Mouse (Mus musculus) intestine, embryonic 14.5 days (tissue): ENCODE results near the gene Elf1. TPM values are rescaled to one million over a fixed set of nuclear protein-coding genes. Genes with fewer than 3 reads are reported as not detected.
"Not testable (repeated sequence)": the region's sequence is repeated elsewhere in the genome, so short reads cannot be mapped to it uniquely, and the experiment has no call there.

ENCODE experiments used
- ATAC-seq: fragments of 200-750 bp; cut with Nextera tagmentation; replicated peaks from 2 replicates; pipeline ENCODE4 v1.8.0; 2017; ENCODE audit warnings: low read depth, moderate number of reproducible peaks, moderate TSS enrichment, moderate library complexity; ENCODE audit not compliant: low FRiP score, low TSS enrichment
- DNase-seq: peaks from one replicate; pipeline ENCODE4 v3.0.0-alpha.2; 2018; ENCODE audit warnings: low spot score
- H3K27ac ChIP-seq: fragments of 300-500 bp; sonication (generic); 2 replicates; pipeline ENCODE4 v1.5.1; 2014; ENCODE audit warnings: low read depth, mild to moderate bottlenecking, control low read depth
- H3K27me3 ChIP-seq: fragments of 300-500 bp; sonication (generic); replicated peaks from 2 replicates; pipeline ENCODE4 v1.6.1; 2014; ENCODE audit warnings: low read length, control low read depth; ENCODE audit not compliant: control insufficient read depth, insufficient read depth
- H3K36me3 ChIP-seq: fragments of 300-500 bp; sonication (generic); 2 replicates; pipeline ENCODE4 v1.6.1; 2014; ENCODE audit warnings: low read length, control low read depth; ENCODE audit not compliant: control insufficient read depth, insufficient read depth
- H3K4me1 ChIP-seq: fragments of 300-500 bp; sonication (generic); replicated peaks from 2 replicates; pipeline ENCODE4 v1.6.1; 2014; ENCODE audit warnings: low read length, control low read depth, mixed read lengths; ENCODE audit not compliant: control insufficient read depth, insufficient read depth
- H3K4me2 ChIP-seq: fragments of 300-500 bp; sonication (generic); 2 replicates; pipeline ENCODE4 v1.6.1; 2014; ENCODE audit warnings: low read length
- H3K4me3 ChIP-seq: fragments of 300-500 bp; sonication (generic); 2 replicates; pipeline ENCODE4 v1.5.1; 2014; ENCODE audit warnings: low read depth, low read length, control low read depth, mixed read lengths
- H3K9ac ChIP-seq: fragments of 300-500 bp; sonication (generic); 2 replicates; pipeline ENCODE4 v1.6.1; 2014; ENCODE audit warnings: mild to moderate bottlenecking, low read length
- H3K9me3 ChIP-seq: fragments of 300-500 bp; sonication (generic); 2 replicates; pipeline ENCODE4 v1.6.1; 2016; ENCODE audit warnings: low read length, control low read depth; ENCODE audit not compliant: control insufficient read depth
- WGBS: fragments of 180-500 bp; shearing (Covaris S2); extraction: QIAGEN DNeasy Blood & Tissue Kit; methylation state at CpG from one replicate; pipeline ENCODE4 v1.1.7; 2014; 5-methylcytosine and 5-hydroxymethylcytosine counted together
- polyA plus RNA-seq: library from polyadenylated mRNA; unstranded; fragments of >200 nt; fragmentation: Nextera tagmentation; extraction: Ambion mirVana; gene quantifications from 2 replicates; pipeline ENCODE4 v1.2.1, GENCODE M21; 2014

Gene Elf1
- polyA plus RNA-seq, 1 experiment from 2014 or later: 27.7 TPM

DNA sequence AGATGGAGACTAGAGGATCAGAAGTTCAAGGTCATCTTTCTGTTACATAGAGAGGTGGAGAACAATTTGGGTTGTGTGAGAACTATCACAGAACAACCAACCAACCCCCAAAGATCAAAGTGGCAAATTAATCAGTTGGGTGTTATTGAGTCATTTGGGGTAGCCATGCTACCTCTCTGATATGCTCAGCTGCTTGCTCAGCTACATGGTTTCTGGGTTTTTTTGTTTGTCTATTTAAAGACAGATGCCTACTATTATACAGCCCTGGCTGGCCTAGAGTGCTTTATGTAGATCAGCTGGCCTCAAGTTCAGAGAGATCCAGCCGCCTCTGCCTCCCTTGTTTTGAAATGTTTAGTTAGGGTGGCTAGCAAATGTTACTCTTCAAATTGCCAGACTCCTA, 40.1 kb downstream of the Elf1 start:
- Histone ChIP-seq H3K4me2 (no peak overlapping the region), H3K9me3 (no peaks in the 10 kb centered on the region), H3K36me3 (no peaks in the 10 kb centered on the region), H3K9ac (no peak overlapping the region), H3K4me3 (no peak overlapping the region), H3K4me1 (0 out of 2 replicates have a peak, but pooled peaks cover 5% of the 10 kb centered on the region), H3K27me3 (no peaks in the 10 kb centered on the region), H3K27ac (0 out of 2 replicates have a peak overlapping the region, but pooled peaks have one; percentile 16)
- DNase-seq (no peak), ATAC-seq (no peak)
- 96% methylated on average over 1 of the region's 1 CpGs for WGBS

DNA sequence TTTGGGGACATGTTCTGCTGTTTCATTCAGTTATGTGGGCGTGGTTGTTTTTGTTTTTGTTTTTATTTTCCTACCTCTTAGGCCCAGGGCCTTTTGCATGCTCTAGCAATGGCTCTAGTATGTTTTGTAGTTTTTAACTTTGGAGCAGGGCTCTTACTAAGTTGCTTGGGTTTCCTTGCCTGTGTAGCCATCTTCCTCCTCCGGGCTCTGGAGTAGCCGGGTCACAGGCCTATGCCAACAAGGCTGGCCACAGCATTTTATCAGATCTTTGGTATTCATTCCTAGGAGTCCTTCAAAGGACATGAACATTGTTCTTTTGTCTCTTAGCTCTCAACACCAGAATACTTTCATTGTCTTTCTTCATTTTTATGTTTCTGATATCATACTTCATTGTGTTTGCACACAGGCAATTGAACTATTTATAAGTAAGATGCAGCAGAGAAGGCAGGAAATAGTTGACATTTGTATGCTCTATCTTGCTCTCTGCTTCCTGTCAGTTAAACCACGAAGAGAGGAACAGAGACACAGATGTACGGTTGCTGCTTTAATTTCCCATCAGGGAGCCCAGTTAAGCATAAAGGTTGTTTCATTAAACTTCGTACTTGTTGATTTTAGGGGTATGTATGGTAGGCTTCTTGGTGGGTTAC, 40.6 kb downstream of the Elf1 start:
- Histone ChIP-seq H3K4me2 (no peak overlapping the region), H3K27me3 (no peaks in the 10 kb centered on the region), H3K4me1 (0 out of 2 replicates have a peak, but pooled peaks cover 5% of the 10 kb centered on the region), H3K27ac (peak overlapping the region; percentile 16; the same call in 1 of the 2 replicates), H3K9ac (no peak overlapping the region), H3K9me3 (no peaks in the 10 kb centered on the region), H3K36me3 (no peaks in the 10 kb centered on the region), H3K4me3 (no peak overlapping the region)
- DNase-seq (no peak), ATAC-seq (no peak)
- WGBS: 62% methylated on average over 6 of the region's 6 CpGs

DNA sequence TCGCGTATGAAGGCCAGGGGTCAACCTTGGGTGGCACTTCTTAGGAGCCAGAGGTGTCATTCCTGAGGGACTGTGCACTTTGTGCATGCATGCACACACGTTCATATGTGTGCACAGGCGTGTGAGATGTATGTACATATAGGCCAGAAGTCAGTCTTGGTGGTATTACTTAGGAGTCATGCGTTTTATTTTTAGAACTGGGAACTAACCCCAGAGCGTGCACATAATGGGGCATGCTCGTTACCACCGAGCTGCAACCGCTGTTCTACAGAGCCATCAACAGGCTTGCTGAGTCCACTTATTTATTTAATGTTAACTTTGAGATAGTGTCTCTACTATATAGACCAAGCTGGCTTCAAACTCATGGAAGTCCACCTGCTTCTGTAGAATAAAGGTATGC, 41.4 kb downstream of the Elf1 start:
- Histone ChIP-seq H3K4me2 (no peak overlapping the region), H3K27ac (no peak overlapping the region), H3K4me3 (no peak overlapping the region), H3K27me3 (no peaks in the 10 kb centered on the region), H3K36me3 (no peaks in the 10 kb centered on the region), H3K4me1 (0 out of 2 replicates have a peak, but pooled peaks cover 8% of the 10 kb centered on the region), H3K9me3 (no peaks in the 10 kb centered on the region), H3K9ac (no peak overlapping the region)
- ATAC-seq: no peak
- 85% methylated on average over 9 of the region's 9 CpGs for WGBS
- DNase-seq: no peak

DNA sequence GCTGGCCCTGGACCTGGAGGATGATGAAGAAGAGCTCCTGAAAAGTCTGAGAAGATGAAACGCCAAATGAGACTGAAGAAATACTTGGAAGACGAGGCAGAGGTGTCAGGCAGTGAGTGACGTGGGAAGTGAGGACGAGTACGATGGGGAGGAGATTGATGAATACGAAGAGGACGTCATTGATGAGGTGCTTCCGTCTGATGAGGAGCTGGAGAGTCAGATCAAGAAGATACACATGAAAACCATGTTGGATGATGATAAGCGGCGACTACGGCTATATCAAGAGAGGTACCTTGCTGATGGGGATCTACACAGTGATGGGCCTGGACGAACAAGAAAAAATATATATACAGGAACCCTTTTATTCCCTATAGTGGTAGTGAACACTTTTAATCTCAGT, 45.1 kb downstream of the Elf1 start:
- not testable (repeated sequence) for ATAC-seq, H3K4me1 ChIP-seq, DNase-seq, H3K9ac ChIP-seq, H3K27ac ChIP-seq, H3K9me3 ChIP-seq, H3K27me3 ChIP-seq, H3K36me3 ChIP-seq, H3K4me3 ChIP-seq, H3K4me2 ChIP-seq
- 88% methylated on average over 12 of the region's 12 CpGs for WGBS

DNA sequence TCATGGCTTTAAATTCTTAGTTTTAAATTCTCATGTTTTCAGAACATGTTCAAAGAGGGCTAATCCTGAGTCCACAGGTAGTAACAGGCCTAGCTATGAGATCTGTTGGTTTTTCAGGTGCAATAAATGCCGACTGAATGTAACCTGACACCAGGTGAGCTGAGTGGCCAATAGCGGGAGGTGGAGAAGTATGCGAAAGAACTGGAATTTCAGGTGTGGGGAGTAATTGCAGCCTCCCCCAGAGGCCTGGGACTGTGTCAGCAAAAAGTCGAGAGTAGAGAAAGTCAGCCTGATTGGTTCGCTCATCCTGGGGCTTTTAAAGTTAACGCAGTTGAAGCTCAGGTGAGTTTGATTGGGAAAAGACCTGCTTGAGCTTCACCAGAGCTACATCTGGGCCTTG, 46.7 kb downstream of the Elf1 start:
- Histone ChIP-seq H3K27me3 (no peaks in the 10 kb centered on the region), H3K4me3 (no peak overlapping the region), H3K9me3 (no peaks in the 10 kb centered on the region), H3K27ac (no peak overlapping the region), H3K9ac (no peak overlapping the region), H3K36me3 (no peaks in the 10 kb centered on the region), H3K4me2 (0 out of 2 replicates have a peak overlapping the region, but pooled peaks have one; percentile 12), H3K4me1 (0 out of 2 replicates have a peak, but pooled peaks cover 3% of the 10 kb centered on the region)
- DNase-seq: no peak
- WGBS: 38% methylated on average over 6 of the region's 6 CpGs
- ATAC-seq: peak; percentile 96

DNA sequence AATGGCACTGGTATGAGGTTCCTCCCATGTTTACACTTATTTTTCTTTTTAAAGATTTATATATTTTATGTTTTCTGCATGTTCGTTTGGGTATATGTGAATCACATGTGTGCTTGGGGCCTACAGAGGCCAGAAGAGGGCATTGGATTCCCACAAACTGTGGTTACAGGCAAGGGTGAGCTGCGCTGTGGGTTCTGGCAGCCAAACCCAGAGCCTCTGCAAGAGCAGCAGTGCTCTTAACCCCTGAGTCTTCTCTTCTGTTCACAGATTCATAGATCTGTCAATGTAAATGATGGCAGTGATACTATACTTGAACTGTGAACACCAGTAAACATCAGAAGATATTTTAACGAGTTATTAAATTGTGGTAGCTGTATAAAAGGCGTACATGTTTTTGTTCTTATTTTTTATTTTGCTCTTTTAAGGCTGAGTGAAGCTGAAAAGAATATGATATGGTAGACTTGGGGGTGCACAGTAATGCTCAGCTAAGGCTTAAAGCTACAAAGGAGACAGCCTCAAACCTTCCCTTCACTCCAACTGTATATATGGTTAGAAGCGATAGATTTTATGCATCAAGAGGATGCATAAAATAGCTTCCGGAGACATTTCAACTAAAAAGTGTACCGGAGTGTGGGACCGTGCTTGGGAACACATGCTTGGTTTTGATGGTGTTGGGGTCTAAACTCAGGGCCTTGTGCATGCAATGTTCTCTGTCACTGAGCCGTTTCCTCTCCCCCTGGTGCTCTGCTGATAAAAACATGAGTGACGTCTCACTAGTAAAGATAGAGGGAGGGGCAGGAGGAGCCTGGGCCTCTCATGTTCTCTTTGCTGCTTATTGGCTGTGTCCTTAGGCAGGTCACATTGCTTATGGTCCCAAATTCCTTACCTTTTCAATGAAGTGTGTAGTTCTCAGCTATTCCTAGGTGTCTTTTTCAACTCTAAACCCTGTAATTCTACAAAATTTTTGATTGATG, 48.9 kb downstream of the Elf1 start:
- ATAC-seq (no peak), DNase-seq (no peak)
- H3K27me3 ChIP-seq: no peaks in the 10 kb centered on the region
- H3K4me3 ChIP-seq: no peak overlapping the region
- no peaks in the 10 kb centered on the region for H3K9me3 ChIP-seq
- no peaks in the 10 kb centered on the region for H3K36me3 ChIP-seq
- 0 out of 2 replicates have a peak, but pooled peaks cover 3% of the 10 kb centered on the region for H3K4me1 ChIP-seq
- 78% methylated on average over 10 of the region's 10 CpGs for WGBS
- H3K27ac ChIP-seq: no peak overlapping the region
- H3K4me2 ChIP-seq: no peak overlapping the region
- no peak overlapping the region for H3K9ac ChIP-seq

DNA sequence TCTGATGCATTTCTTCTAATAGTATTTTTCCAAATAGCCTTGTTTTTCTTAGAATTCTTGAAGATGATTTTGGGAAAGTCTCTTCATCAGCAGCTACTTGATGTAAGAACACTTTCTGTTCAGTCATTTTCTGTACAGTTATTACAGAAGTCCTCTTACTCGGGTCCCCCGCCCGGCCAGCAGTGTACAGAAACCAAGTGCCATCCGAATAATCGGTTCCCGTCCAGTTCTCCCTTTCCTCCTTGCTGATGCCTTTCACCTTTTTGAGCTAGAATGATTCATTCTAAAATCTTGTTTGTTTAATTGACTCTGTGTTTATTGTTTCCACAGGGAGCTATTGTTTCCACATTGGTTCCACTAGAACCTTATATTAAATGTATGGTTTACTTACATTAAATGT, 49.8 kb downstream of the Elf1 start:
- ATAC-seq: no peak
- Histone ChIP-seq H3K36me3 (no peaks in the 10 kb centered on the region), H3K4me2 (no peak overlapping the region), H3K9ac (no peak overlapping the region), H3K4me3 (no peak overlapping the region), H3K27me3 (no peaks in the 10 kb centered on the region), H3K4me1 (0 out of 2 replicates have a peak, but pooled peaks cover 3% of the 10 kb centered on the region), H3K9me3 (no peaks in the 10 kb centered on the region), H3K27ac (no peak overlapping the region)
- 95% methylated on average over 6 of the region's 6 CpGs for WGBS
- DNase-seq: no peak

DNA sequence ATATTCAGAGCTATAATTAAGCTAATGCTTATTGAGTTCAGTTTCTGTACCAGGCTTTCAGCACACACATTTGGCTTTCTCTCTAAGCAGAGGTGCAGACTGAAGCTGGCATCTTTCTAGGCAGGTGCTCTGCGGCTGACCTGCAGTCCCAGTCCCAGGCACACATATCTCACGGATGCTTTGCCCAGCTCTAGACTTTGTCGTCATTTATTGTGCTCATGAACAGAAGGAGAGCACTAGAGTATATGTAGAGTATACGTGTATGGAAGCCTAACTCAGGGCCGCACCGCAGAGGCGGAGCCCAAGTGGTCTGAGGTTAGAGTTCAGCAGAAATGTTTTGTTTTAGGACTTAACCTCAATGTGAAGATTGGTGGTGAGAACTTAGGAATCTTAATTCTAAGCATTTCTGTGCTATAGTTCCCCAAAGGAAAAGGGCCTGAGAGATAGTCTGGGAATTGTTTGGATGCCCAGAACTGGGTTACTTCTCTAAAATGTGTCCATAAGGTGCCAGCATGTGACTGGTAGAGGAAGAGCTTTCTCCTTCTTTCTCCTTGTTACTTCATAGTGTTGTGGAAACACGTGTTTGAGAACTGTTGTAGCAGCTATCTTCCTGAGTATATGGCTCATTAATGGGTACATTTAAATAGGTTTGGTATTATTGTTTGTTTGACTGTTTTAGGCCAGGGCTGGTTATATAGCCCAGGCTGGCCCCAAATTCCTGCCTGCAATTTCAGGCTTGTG, 51.2 kb downstream of the Elf1 start:
- ATAC-seq (no peak), DNase-seq (no peak)
- WGBS: 89% methylated on average over 8 of the region's 8 CpGs
- H3K4me2 ChIP-seq: no peak overlapping the region
- H3K36me3 ChIP-seq: peaks cover 9% of the 10 kb centered on the region; the same call in 1 of the 2 replicates
- no peaks in the 10 kb centered on the region for H3K27me3 ChIP-seq
- H3K9ac ChIP-seq: no peak overlapping the region
- H3K4me3 ChIP-seq: no peak overlapping the region
- H3K27ac ChIP-seq: no peak overlapping the region
- no peaks in the 10 kb centered on the region for H3K4me1 ChIP-seq
- H3K9me3 ChIP-seq: no peaks in the 10 kb centered on the region
